Mouse (Mus musculus) liver, adult 2 months (tissue): Measurements from ENCODE around the gene Slc25a19.

ENCODE experiments used
- CTCF ChIP-seq: fragments of 200-500 bp; IDR thresholded peaks from 2 replicates; pipeline ENCODE4 v1.5.1; 2011; ENCODE audit warnings: low read depth, low read length, control low read depth
- POLR2A ChIP-seq: fragments of 200-500 bp; IDR thresholded peaks from 2 replicates; pipeline ENCODE4 v1.6.1; 2011; ENCODE audit warnings: low read length, control low read depth; ENCODE audit not compliant: insufficient read depth; ENCODE audit errors: extremely low read depth

DNA sequence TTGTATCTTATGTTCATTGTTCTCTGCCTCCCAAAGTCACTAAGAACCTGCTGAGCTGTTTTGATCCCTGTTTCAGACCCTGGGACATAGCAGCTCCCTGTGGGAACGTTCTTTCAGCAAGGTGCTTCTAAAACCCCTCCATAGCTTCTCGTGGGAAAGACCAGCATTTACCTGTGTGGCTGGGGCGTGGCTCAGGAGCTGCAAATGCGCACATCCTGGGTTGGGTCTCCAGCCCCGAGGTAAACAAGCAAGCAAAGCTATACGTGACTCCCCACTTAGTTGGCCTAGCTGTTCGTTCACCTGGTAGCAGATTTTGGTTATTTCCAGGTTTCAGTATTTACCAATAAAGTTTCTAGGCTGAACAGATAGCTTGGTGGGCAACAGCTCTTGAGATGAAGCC is 4.2 kb upstream of the Slc25a19 start:
- no peak for TF ChIP-seq POLR2A
- TF ChIP-seq CTCF, result no peak
